Mouse (Mus musculus): ENCODE measurements around the gene Pbx3.

Gene Pbx3

DNA sequence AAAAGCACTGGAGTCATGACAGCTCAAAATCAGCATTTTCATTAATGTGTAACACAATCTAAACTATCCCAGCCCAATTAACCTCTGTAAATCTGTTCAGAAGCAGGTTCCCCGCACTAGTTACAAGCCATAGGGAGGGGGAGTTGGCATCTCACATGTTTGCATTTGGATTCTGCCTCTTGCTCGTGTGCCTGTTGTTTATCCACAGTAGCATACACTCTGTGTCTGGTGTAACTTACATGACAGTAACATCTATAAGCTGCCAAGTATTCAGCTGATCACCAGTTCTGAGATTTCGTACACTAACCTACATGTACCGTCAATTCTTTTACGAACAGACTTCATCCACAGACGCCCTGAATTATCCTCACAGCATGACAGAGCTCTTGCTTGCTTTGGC is 147.5 kb downstream of the Pbx3 start:
- DNase-seq (ENCODE audit: low read depth, low spot score) = no peak

DNA sequence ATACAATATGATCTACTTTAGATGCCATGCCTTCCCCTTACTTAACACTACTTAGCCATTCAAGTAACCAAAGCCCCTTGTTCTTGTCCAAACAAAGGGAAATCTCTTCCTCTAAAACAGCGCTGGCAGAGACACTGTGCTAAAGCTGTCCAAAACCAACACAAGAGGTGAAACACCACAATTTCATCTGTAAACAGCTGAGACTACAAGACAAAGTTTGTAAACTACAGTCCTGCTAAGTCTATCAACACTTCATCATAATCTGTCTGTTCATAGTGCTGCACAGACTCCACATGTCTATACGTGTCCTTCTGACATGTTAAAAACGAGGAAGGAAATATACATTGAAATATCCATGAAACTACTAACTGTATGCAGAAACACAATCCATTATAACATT is 151.5 kb downstream of the Pbx3 start:
- DNase-seq (ENCODE audit: low read depth, low spot score) = no peak

DNA sequence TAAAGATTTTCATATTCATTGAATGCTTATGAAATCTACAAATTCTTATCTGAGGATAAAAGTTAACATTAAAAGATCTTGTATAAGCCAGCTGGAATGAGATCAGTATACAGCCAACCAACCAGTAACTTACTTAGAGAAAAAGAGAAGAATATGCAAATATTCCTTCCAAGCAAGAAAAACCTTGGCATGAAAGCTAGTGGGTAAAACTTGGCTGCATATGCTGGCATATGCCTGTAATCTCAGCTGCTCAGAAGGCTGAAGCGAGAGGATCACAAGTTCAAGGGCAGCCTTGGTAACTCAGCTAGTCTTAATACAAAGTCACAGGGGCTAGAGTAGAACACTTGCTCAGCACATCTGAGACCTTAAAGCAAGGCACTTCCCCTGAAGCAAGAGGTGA is 153.8 kb downstream of the Pbx3 start:
- no peak for DNase-seq (ENCODE audit: low read depth, low spot score)

DNA sequence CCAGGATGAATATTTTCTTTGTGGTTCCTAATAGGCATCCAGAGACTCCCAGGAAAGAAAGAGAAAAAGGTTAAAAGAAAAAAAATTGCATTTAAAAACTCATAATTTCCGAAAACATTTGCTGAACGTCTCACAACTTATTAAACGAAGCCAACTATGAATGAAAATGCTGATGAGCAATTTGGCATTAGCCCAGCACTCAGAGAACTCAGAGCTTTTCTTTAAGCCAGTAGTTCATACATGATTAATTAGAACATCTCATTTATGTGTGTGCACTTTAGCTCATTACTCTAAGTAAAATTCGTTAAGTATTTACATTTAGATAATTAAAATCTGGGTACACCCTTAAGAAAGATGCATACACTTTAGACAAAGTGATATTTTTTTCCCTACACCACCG is 155.3 kb downstream of the Pbx3 start:
- no peak for DNase-seq (ENCODE audit: low read depth, low spot score)

DNA sequence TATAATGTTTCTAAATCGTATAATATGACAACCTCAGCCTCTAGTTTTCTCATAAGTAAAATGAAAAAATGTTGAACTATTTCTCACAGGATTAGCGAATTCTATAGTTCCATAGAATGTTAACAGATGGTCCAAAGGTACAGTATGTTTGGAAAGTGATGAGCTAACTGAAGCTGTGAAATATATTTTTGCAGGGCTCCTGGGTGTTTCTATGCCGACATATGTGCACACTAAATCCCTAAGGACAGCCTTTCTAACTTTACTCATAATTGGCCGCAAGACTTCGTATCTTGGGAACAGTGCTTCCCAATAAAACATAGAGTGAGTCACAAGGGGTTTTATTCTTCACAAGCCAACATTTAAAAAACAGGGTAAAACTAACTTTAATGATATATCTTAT is 157.4 kb downstream of the Pbx3 start:
- peak; percentile 73 for DNase-seq (ENCODE audit: low read depth, low spot score)

DNA sequence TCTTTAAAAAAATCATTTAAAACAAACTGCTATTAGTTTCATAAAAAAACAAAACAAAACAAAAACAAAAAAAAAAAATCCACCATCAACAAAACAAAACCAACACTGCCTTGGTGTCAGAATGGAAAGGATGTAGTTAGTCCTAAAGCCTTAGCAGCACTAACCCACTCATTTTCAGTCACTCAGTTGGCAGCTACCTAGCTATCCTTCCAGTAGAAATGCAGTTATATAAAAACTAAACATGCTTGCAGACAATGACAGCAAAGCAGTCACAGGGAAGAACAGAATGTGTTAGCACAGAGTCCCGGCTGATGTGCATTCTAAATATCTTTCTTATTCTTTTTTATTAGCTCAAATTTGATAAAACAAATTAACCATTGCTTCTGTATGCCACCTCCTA is 160.5 kb downstream of the Pbx3 start:
- DNase-seq (ENCODE audit: low read depth, low spot score) = peak; percentile 57

DNA sequence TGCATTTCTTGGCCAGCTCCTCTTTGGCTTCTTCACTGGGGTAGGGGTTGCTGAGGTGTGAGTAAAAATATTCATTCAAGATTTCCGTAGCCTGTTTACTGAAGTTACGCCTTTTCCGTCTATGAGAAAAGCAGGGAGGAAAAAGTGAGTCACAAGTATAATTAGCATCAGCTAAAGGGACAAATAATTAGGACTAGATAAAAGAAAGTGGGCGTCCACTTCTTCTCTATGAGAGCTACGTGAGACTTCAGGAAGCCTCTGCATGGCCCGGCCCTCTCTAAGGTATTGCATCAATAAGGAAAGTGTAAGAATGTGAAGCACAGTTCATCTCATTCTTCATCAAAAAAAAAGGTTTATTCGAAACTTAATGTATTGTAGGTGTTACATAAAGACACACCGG is 168.1 kb downstream of the Pbx3 start:
- DNase-seq (ENCODE audit: low read depth, low spot score) = peak; percentile 32

DNA sequence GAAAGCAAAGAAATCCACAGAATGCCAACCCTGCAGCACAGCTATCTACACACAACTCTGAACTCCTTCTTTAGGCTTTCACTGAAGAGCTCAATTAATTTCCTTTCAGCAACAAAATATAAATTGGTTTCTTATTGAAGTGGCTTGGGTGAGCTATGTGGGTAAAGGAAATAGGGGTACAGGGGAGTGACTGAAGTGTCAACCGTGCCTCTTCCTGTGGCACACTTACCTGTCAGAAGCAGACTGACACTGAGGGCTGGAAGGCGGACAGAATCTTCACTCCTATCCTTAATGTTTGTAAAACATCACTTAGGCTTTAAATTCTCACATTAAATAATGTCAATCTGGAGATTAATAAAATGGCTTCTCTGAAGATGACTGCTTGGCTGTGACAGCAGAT is 168.6 kb downstream of the Pbx3 start:
- no peak for DNase-seq (ENCODE audit: low read depth, low spot score)

DNA sequence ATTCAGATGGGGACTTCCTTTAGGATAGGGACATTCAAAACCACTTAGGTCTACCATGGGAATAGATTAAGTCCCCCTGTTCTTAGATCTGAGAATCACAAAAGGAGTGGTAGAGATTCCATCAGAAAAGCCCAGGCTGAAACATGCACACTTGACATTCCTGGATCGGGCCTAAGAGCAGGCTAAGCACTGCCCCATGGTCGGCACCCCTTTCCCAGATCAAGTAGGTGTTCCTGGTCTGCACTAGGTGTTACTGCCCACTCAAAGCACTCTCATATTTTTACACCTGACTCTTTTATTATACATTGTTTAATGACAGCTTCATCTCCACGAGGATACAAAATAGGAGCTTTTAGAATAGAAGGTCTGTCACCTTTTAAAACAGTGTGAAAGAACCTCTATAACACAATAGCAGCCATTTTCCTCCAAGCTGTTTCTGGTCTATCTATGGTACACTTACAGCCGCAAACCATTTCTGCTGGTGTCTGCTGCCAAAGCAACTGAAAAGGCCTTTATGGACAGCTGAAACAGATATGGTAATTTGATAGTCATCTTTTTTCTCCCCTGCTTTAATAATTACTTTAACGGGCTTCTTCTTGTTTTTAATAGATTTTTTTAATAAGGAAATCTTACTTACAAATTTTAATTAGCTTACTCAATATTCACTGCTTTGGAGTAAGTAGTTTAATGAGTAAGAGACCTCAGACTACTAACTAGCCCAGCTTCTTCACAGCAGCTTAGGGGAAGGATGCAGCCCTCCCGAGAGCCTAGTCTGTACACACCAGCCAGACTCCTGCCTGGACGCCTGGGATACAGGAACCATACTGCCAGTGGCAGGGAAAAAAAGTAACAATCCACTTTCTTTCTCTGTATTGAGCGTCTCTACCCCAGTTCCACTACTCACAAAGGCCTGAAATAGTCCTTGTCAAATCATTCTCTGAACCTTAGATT is 178.8 kb downstream of the Pbx3 start:
- no peak for DNase-seq (ENCODE audit: low read depth, low spot score)

DNA sequence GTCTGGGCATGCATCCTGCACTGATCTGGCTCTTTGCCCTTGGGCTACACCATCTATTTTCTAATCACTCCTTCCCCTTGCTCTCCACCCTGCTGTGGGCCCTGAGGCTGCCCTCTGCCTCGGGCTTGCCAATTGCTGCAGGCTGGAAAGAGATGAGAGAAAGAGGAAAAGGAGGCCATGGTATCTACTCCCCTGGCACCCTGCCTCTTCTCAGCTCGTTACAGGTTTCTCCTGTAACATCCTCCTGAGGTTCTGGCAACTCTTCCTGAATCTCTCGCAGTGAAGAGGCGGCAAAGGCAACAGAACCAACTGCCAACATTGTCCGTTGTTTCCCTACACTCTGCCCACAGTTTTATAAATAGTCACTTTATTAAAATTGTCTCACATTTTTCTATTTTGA is 179.7 kb downstream of the Pbx3 start:
- DNase-seq (ENCODE audit: low read depth, low spot score) = peak; percentile 89

DNA sequence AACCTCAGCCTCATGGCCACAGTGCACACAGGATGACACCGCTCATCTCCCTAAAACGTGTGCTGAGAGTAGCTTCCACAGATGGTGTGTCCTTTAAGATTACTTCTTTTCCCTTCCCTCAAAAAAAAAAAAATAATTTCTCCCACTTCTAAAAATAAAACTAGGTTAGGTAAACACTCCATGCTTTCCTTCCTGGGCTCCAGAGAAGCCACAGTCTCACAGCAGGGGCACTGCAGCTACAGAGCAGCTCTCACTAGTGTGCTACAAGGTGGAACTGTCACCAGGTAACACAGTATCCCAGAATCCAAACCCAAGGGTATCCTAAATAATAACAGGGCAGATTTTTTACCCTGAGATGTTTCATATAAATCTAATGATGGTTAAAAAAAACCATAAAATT is 185.6 kb downstream of the Pbx3 start:
- no peak for DNase-seq (ENCODE audit: low read depth, low spot score)

DNA sequence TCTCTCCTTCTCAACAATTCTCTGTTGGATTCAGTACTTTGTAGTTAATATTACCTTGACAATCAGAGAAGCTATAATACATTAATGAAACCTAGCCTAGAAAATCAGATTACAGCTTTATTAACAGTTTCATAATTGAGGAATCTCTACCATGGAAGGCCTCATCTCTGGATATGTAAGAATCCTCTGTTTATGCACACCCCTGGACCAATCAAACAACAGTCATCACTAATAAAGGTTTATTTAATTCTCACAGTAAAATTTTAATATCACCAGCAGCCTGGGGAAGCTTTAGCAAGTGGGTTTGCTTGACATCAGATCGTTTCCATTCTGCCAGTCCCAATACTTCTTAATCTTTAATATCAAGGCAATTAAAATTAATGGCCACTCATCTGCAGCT is 191.3 kb downstream of the Pbx3 start:
- no peak for DNase-seq (ENCODE audit: low read depth, low spot score)

DNA sequence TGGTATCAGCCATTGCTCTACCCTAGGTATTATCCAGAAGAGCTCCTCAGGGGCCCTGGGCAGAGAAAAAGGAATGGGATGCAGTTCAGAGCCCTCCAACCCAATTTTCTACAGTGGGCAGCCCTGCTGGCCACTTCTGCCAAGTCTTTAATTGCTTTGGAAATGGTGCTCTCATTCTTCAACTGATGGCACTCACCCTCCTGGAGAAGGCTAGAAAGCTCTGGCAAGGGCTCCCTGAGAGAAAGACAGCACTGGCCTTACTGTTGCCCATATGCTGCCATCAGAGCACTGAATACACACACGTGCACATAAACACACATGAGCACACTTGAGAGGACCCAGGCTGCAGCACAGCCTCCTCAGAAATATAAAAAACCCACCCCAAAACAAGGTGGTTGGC is 193.6 kb downstream of the Pbx3 start:
- DNase-seq (ENCODE audit: low read depth, low spot score) = no peak

DNA sequence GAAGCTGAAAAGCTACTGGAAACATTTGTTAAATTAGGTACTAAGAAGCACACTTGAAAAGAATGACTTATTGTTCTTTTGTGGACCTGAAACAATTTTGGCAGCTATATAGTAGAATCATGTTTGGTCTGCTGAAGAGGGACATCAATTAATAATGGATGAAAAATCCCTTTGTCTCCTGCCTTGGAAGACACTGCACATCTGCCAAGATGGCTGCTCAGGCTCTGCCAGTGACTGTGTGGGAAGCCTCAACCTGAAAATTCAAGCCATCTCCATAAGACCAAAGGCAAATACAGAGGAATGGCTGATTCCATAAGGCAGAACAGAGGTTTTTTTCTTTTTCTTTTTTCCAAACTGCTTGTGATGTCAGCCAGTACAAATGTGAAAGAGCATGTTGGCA is 194.3 kb downstream of the Pbx3 start:
- DNase-seq (ENCODE audit: low read depth, low spot score) = peak; percentile 63

DNA sequence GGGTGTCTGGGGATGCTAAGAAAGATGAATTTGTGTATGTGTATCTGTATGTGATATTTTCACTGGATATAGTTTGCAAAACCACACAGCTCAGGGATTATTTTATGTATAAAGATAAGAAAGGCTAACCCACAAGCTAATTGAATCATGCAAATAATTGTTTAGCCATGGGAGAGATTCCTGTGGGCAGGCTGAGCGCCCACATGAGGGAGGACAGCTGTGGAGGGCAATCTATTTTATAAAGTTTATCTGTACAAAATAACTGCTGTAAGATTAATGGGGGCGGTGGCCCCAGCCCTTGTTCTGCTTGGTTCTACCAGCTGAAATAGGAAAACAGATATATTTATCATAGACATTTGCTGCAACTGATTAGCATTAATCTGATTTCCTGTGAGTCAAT is 202.5 kb downstream of the Pbx3 start:
- DNase-seq (ENCODE audit: low read depth, low spot score) = no peak

DNA sequence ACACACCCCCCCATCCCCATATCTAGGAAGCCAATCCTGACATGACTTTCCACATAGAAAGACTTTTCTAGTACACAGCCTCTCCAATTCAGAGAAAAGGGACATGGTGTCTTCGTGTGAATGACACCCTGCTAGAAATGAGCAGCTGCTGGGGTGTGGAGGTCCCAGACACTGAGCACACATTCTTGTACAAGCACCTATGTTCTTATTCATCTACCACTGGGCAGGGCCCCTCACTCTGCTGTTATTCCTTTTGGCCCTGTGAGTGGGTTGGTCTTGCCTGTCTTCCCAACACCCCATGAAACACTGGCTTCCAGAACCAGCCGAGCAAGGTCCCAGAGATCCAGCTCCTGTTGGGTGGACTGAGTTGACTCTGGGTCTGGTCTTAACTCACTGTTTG is 203.3 kb downstream of the Pbx3 start:
- DNase-seq (ENCODE audit: low read depth, low spot score) = no peak

DNA sequence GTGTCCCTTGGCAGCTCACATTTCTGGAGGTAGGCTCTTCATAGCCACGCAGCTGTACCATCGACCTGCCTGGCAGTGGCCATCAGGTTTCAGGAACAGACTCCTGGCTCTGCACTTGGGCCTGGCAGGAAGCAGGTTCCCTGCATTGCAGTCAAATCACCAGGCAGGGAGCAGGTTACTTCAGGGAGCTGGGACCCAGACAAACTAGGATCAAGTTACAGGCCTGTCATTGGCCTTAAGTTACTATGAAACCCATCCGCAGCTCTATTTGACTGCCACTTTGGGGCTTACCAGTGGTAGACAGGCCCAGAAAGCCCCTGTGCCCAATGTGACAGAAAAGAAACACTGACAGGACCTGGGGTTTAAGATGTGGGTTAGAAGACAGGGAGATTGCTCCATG is 204.8 kb downstream of the Pbx3 start:
- DNase-seq (ENCODE audit: low read depth, low spot score) = no peak

DNA sequence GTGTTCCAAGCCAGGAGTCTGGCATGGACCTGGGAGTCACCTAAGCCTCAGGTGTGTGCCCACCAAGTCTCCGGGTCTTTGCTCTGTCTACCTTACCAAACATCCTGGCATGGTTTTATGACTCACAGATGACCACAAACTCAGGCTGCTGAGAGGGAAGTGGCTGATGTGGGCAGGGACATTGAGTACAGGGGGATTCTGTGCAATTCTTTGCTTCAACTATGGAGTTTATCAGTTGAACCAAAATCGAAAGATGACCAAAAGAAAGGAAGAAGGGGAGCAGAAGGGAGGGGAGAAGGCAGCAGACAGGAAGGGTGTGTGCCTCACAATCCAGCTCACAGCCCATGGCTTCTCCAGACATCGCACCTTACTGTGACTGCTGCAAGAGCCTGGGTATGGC is 210.5 kb downstream of the Pbx3 start:
- no peak for DNase-seq (ENCODE audit: low read depth, low spot score)

DNA sequence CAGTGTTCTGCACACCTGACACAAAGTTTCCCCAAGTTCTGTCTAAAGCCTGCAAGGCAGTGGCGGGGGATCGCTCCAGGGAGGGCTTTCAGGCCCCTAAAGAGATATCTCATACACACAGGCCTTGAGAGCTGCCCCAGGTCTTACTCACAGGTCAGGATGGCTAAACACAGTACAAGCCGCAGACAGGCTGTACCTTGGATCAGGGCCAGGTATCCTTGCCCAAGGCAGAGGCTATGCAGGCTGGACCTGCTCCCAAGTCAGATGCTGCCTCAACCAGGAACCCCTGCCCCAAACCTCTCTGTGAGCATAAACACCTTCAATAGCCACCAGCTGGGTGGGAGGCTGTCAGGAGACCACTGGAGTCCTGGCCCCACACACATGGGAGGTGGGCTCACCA is 215.2 kb downstream of the Pbx3 start:
- no peak for DNase-seq (ENCODE audit: low read depth, low spot score)

DNA sequence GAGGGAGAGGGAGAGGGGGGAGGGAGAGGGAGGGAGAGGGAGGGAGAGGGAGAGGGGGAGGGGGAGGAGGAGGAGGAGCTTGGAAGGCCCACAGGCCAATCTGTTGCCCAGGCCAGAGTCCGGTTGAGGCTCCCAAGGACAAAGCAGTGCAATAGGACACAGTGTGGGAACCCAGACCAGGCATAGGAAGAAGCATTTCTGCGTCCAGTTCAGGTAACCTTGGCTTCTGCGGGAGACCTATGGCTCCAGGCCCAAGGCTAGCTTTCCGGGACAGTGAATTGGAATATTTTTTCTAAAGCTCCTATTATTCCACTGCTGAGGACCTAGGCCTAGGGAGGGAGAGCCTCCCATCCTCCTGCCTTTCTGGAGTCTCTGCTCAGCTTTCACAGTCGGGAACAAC is 218.1 kb downstream of the Pbx3 start:
- DNase-seq (ENCODE audit: low read depth, low spot score) = no peak

DNA sequence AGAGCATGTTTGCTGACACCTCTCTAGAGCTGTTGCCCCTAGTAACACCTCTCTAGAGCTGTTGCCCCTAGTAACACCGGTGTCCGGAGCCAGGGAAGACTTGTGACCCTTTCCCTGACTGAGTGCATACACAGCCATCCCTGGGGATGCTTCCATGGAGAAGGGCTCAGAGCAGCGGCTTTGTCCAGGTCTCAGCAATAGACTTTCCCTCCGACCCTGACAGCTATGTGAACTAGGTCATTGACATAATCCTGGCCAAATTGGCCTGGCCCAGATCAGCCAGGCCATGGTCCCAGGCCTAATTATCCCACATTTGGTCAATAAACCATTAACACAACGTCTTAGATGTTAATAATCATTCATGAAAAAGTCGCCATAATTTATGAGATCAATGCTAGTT is 219.6 kb downstream of the Pbx3 start:
- DNase-seq (ENCODE audit: low read depth, low spot score) = no peak

DNA sequence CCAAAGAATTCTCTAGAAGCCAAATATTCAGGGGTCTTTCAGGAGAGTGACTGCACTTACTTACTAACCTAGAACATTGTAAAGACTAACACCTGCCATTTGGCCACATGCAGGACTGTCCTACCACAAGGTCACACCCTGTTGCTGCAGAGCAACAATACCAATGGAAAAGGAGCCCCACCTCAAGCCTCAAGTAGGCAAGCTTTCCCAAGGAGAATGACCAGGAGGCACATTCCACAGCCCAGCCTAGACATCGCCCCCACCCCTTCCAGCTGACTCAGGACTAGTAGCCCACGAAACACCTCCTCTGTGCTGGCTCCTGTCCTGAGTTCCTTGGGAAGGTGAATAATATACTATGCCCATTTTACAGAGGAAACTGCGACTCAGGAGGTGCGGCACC is 222.4 kb downstream of the Pbx3 start:
- DNase-seq (ENCODE audit: low read depth, low spot score) = no peak

DNA sequence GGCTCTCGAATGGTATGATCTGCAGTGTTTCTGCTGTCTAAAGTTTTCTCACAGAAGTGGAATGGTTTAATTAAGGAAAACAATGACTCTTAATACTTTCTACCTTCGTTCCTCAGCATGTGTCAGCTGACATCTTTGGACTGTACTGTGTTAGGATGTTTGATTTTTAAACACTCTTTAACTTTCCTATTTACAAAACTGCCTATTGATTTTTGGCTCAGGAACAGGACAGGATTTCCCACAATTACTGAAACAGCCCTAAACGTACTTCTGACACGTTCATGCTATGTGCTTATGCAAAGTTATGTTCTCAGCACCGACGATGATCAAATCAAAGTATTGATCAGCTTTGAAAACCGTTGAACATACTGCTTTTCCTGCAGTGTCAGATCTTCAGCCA is 224.7 kb downstream of the Pbx3 start:
- DNase-seq (ENCODE audit: low read depth, low spot score) = no peak

DNA sequence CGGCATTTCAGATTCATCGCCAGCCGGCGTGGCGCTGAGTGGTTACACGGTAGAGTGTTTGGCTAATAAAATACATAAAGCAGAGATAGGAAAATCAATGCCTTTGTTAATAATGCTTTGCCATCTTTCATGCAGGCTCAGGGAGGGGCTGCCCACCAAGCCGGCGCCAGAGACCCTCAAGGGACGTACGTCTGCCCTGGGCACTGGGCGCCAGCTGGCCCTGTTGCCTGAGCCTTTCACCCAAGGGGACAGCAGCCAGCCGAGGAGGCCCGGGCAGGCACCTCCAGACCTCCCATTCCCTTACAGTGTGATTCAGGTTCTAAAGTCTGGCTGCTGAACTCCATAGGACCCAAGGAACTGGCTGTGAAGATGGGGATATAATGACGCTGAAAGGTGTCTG is 225.5 kb downstream of the Pbx3 start:
- DNase-seq (ENCODE audit: low read depth, low spot score) = no peak
